16 mouse cellular contexts compared by ENCODE assay signal in genomic region chr3:142345235-142346125, GRCm38 (mm10). TPM values are rescaled to one million over a fixed set of nuclear protein-coding genes. Genes with fewer than 3 reads are reported as not detected.
DNase-seq lines count a peak whose midpoint lies in the region; ATAC-seq and TF ChIP-seq lines count a peak whose summit lies in the region.
"Had no signal": no experiment of that assay in that cellular context is flagged by ENCODE, and none has a peak within 500 bp of the region (broad histone marks: within the 10 kb centered on the region; RNA-seq: fewer than 3 reads in every experiment).

No protein-coding gene starts in this region.

- H3K9me3 ChIP-seq in heart, embryonic 13.5 days, result no peaks in the 10 kb centered on the region
- peaks cover 5% of the 10 kb centered on the region; the same call in 1 of the 2 replicates for H3K9me3 ChIP-seq in heart, embryonic 12.5 days (replicated peaks)
- no peaks in the 10 kb centered on the region for H3K9me3 ChIP-seq in lung, postnatal 0 days (ENCODE audit: low read length)
- 0 out of 2 replicates have a peak, but pooled peaks cover 3% of the 10 kb centered on the region for H3K9me3 ChIP-seq in hindbrain, embryonic 13.5 days
- H3K9me3 ChIP-seq: embryonic facial prominence, embryonic 12.5 days; forebrain, embryonic 15.5 days; midbrain, embryonic 15.5 days; neural tube, embryonic 13.5 days had no signal

- H3K4me2 ChIP-seq in heart, embryonic 13.5 days, result no peak overlapping the region
- H3K4me2 ChIP-seq in heart, embryonic 12.5 days, result no peak overlapping the region
- H3K4me2 ChIP-seq in lung, postnatal 0 days (replicated peaks; ENCODE audit: low read depth, low read length), result no peak overlapping the region
- H3K4me2 ChIP-seq in hindbrain, embryonic 13.5 days, result no peak overlapping the region
- H3K4me2 ChIP-seq: embryonic facial prominence, embryonic 12.5 days; forebrain, embryonic 15.5 days; midbrain, embryonic 15.5 days; neural tube, embryonic 13.5 days had no signal

- intact Hi-C loops in left cerebral cortex, postnatal 10 days (cut with DNase I), result no loop called here

- peaks cover 32% of the 10 kb centered on the region for H3K36me3 ChIP-seq in heart, embryonic 13.5 days
- H3K36me3 ChIP-seq in heart, embryonic 12.5 days, result peaks cover 15% of the 10 kb centered on the region
- H3K36me3 ChIP-seq in lung, postnatal 0 days (ENCODE audit: insufficient read depth, low read length), result no peaks in the 10 kb centered on the region
- H3K36me3 ChIP-seq in hindbrain, embryonic 13.5 days, result peaks cover 4% of the 10 kb centered on the region
- H3K36me3 ChIP-seq: forebrain, embryonic 15.5 days; midbrain, embryonic 15.5 days; neural tube, embryonic 13.5 days had no signal

- TF ChIP-seq EP300 in lung, postnatal 0 days (IDR thresholded peaks at IDR 0.05), result no peak

- TF ChIP-seq CTCF in lung, postnatal 0 days (IDR thresholded peaks at IDR 0.05), result no peak

- H3K27me3 ChIP-seq in heart, embryonic 13.5 days (replicated peaks), result no peaks in the 10 kb centered on the region
- no peaks in the 10 kb centered on the region for H3K27me3 ChIP-seq in heart, embryonic 12.5 days (replicated peaks)
- H3K27me3 ChIP-seq in lung, postnatal 0 days (replicated peaks; ENCODE audit: insufficient read depth, low read length), result no peaks in the 10 kb centered on the region
- H3K27me3 ChIP-seq in hindbrain, embryonic 13.5 days, result no peaks in the 10 kb centered on the region
- H3K27me3 ChIP-seq: embryonic facial prominence, embryonic 12.5 days; forebrain, embryonic 15.5 days; midbrain, embryonic 15.5 days; neural tube, embryonic 13.5 days had no signal

- peak; percentile 28 for DNase-seq in lung, postnatal 0 days (ENCODE audit: low spot score)
- DNase-seq in lung, postnatal 14 days, result no peak
- DNase-seq in brain, adult 2 months (ENCODE audit: low read depth, low spot score), result peak; percentile 20
- no peak for DNase-seq in left cerebral cortex, postnatal 10 days (ENCODE audit: extremely low spot score in 1 of 2, low spot score in 2 of 2)
- DNase-seq: cerebellum, adult 9-11 months; liver; lung, postnatal 4 days; retina, postnatal 1 day; thymus, adult 18-20 months had no signal

- H3K9ac ChIP-seq in heart, embryonic 13.5 days, result no peak overlapping the region
- H3K9ac ChIP-seq in heart, embryonic 12.5 days, result no peak overlapping the region
- H3K9ac ChIP-seq in lung, postnatal 0 days (replicated peaks; ENCODE audit: low read depth), result no peak overlapping the region
- no peak overlapping the region for H3K9ac ChIP-seq in hindbrain, embryonic 13.5 days
- H3K9ac ChIP-seq: embryonic facial prominence, embryonic 12.5 days; forebrain, embryonic 15.5 days; midbrain, embryonic 15.5 days; neural tube, embryonic 13.5 days had no signal

- 75% methylated on average over 8 of the region's 8 CpGs for WGBS in heart, embryonic 13.5 days
- WGBS in heart, embryonic 12.5 days, result 74% methylated on average over 8 of the region's 8 CpGs
- WGBS in lung, postnatal 0 days, result 52% methylated on average over 8 of the region's 8 CpGs
- WGBS in hindbrain, embryonic 13.5 days, result 88% methylated on average over 8 of the region's 8 CpGs

- ATAC-seq in heart, embryonic 13.5 days (ENCODE audit: extremely low read depth, insufficient number of reproducible peaks, low FRiP score, low TSS enrichment), result no peak
- ATAC-seq in heart, embryonic 12.5 days (ENCODE audit: insufficient number of reproducible peaks, low FRiP score), result no peak
- ATAC-seq in lung, postnatal 0 days, result no peak
- ATAC-seq in hindbrain, embryonic 13.5 days (ENCODE audit: low FRiP score), result no peak
- ATAC-seq: forebrain, embryonic 15.5 days; midbrain, embryonic 15.5 days had no signal

- H3K4me3 ChIP-seq in heart, embryonic 13.5 days, result no peak overlapping the region
- H3K4me3 ChIP-seq in heart, embryonic 12.5 days, result no peak overlapping the region
- no peak overlapping the region for H3K4me3 ChIP-seq in lung, postnatal 0 days (ENCODE audit: low read depth, low read length)
- no peak overlapping the region for H3K4me3 ChIP-seq in hindbrain, embryonic 13.5 days
- H3K4me3 ChIP-seq: embryonic facial prominence, embryonic 12.5 days; forebrain, embryonic 15.5 days; midbrain, embryonic 15.5 days; neural tube, embryonic 13.5 days had no signal

- H3K4me1 ChIP-seq in heart, embryonic 13.5 days, result peaks cover 26% of the 10 kb centered on the region
- peaks cover 22% of the 10 kb centered on the region for H3K4me1 ChIP-seq in heart, embryonic 12.5 days (replicated peaks)
- H3K4me1 ChIP-seq in lung, postnatal 0 days (ENCODE audit: insufficient read depth, low read depth, low read length), result no peaks in the 10 kb centered on the region
- no peaks in the 10 kb centered on the region for H3K4me1 ChIP-seq in hindbrain, embryonic 13.5 days (replicated peaks)
- H3K4me1 ChIP-seq: forebrain, embryonic 15.5 days; midbrain, embryonic 15.5 days; neural tube, embryonic 13.5 days had no signal

- 0 out of 2 replicates have a peak overlapping the region, but pooled peaks have one; percentile 43 for H3K27ac ChIP-seq in heart, embryonic 13.5 days (replicated peaks)
- H3K27ac ChIP-seq in heart, embryonic 12.5 days (ENCODE audit: poor library complexity, severe bottlenecking), result no peak overlapping the region
- H3K27ac ChIP-seq in lung, postnatal 0 days (ENCODE audit: low read length), result no peak overlapping the region
- no peak overlapping the region for H3K27ac ChIP-seq in hindbrain, embryonic 13.5 days
- H3K27ac ChIP-seq: embryonic facial prominence, embryonic 12.5 days; forebrain, embryonic 15.5 days; midbrain, embryonic 15.5 days; neural tube, embryonic 13.5 days had no signal

RNA-seq across cellular contexts. Expression of gene Pdlim5, which starts 50.0 kb away (rescaled TPM):
- polyA plus RNA-seq in heart, embryonic 13.5 days (2015; fragmentation: Nextera tagmentation; extraction: Ambion mirVana), result 169 and 191 TPM in 2 replicates
- polyA plus RNA-seq in heart, embryonic 12.5 days (2016; fragmentation: Nextera tagmentation; extraction: Ambion mirVana), result 218 and 224 TPM in 2 replicates
- 25.8 and 28.4 TPM in 2 replicates for polyA plus RNA-seq in lung, postnatal 0 days (2015; fragmentation: Nextera tagmentation; extraction: Ambion mirVana)
- total RNA-seq in left cerebral cortex, postnatal 10 days (2021), result 10 to 100 TPM; 18.4 to 18.9 TPM
- 13.8 and 15.0 TPM in 2 replicates for polyA plus RNA-seq in hindbrain, embryonic 13.5 days (2015; fragmentation: Nextera tagmentation; extraction: Ambion mirVana)

Comparison
In these comparisons a context has a peak if more than half of its experiments do, and no peak if none do; other contexts are left out.
1. DNase-seq: peak in lung, postnatal 0 days (single experiment) and brain, adult 2 months (single experiment); none in lung, postnatal 14 days (single experiment) and left cerebral cortex, postnatal 10 days (0 of 2).